Mouse (Mus musculus) leukemia stem cell, adult 10-12 weeks (primary cell): ENCODE data around the gene Olfr707. TPM values are rescaled to one million over a fixed set of nuclear protein-coding genes. Genes with fewer than 3 reads are reported as not detected.

Experiments
- polyA plus RNA-seq: library from polyadenylated mRNA; stranded (reverse); fragments of >175 nt; gene quantifications from 2 replicates; pipeline ENCODE4 v1.2.3, GENCODE M21; 2012; ENCODE audit warnings: low replicate concordance

Gene Olfr707
- not detected in 2 replicates for polyA plus RNA-seq

GRCm38 (mm10) chr7:106901141-106901540 is at the start of gene Olfr707:
Olfr707 (minus strand) TSS chr7:106901241.

DNA sequence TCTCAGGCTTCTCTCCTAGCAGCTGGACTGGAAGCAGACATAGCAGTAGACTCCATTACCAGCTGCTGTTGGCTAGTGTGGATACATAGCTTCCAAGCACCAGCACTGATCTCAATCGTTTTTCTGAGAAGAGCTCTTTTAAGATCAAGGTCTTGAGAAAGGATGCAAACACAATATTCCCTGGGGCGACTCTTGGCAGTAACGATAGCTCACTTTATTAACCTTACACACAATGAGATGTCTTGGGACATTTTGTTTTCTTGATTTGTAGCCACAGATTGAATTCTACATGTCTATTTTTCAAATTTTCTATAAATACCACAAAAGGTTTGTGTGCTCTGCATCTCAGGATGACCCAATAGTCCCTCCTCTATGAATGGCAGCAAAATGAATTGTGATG is 47.2 kb upstream of the Olfr707 start, which contains the start of gene Olfr710:
Olfr710 (minus strand) TSS at position 101 of the 400 bp plus-strand sequence.

DNA sequence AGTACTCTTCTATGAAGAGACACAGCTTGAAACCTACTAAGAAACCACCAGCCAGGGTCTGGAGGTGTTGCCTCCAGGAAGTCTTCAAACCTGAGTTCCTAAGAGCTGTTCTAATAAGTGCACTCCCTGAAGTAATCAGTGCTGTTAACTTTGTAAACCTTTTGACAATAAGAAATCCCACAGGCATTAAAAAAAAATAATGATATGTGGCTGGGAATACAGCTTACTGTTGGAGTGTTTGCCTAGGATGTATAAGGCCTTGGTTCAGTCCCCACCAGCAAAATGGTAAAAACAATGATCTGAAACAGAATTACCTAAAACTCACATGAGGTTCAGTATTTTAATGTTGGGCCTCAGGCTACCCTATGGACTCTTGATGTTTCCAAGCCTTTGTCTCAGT is 31.1 kb upstream of the Olfr707 start, which contains the start of gene Olfr709-ps1:
Olfr709-ps1 (minus strand) TSS at position 101 of the 400 bp plus-strand sequence.

GRCm38 (mm10) chr7:106907676-106908075 is 6.6 kb upstream of the Olfr707 start, which contains the start of gene Olfr1532-ps1:
Olfr1532-ps1 (plus strand) TSS chr7:106908001.

GRCm38 (mm10) chr7:106888062-106888461 is 13.0 kb downstream of the Olfr707 start, which contains the start of gene Olfr706:
Olfr706 (minus strand) TSS chr7:106888162.

DNA sequence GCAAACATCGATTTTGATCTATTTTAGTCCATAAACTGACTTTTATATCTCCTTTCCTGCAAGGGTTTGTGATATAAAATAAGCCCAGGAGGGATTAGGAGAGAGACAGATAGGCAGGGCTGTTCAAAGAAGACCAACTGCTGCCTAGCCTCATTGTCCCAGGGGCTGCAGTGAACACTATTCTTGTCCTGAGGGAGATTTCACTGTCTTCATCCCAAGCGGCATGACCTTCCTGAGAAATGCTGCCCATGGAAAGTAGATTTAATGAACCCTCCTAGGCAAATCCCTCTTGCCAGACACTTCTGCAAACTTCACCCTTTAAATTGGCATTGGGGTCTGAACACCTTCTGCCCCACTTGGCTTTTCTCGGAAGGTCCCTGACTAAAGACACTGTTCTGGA is 24.2 kb downstream of the Olfr707 start, which contains the start of gene Olfr705:
Olfr705 (minus strand) TSS at position 101 of the 400 bp plus-strand sequence.

GRCm38 (mm10) chr7:106862885-106863284 is 38.2 kb downstream of the Olfr707 start, which contains the start of gene Olfr704:
Olfr704 (plus strand) TSS chr7:106863185.

GRCm38 (mm10) chr7:106843060-106843459 is 58.0 kb downstream of the Olfr707 start, which contains the start of gene Olfr703:
Olfr703 (plus strand) TSS chr7:106843360.

Other genes starting within 250 kb of the Olfr707 start
- not detected in 2 replicates for gene Olfr693, start 220.7 kb downstream of the Olfr707 start, polyA plus RNA-seq
- gene Olfr694, start 209.4 kb downstream of the Olfr707 start, polyA plus RNA-seq, result not detected in 2 replicates
- gene Olfr695, start 184.8 kb downstream of the Olfr707 start, polyA plus RNA-seq, result not detected in 2 replicates
- not detected in 2 replicates for gene Olfr697, start 158.8 kb downstream of the Olfr707 start, polyA plus RNA-seq
- gene Olfr698, start 145.8 kb downstream of the Olfr707 start, polyA plus RNA-seq, result not detected in 2 replicates
- gene Olfr699, start 108.0 kb downstream of the Olfr707 start, polyA plus RNA-seq, result 0.06 TPM in 1 of 2 replicates, not detected in the other
- not detected in 2 replicates for gene Olfr700, start 92.4 kb downstream of the Olfr707 start, polyA plus RNA-seq
- gene Olfr701, start 87.1 kb downstream of the Olfr707 start, polyA plus RNA-seq, result not detected in 2 replicates
- not detected in 2 replicates for gene Olfr702, start 67.3 kb downstream of the Olfr707 start, polyA plus RNA-seq
- gene Olfr703, start 57.9 kb downstream of the Olfr707 start, polyA plus RNA-seq, result not detected in 2 replicates
- not detected in 2 replicates for gene Olfr704, start 38.1 kb downstream of the Olfr707 start, polyA plus RNA-seq
- not detected in 2 replicates for gene Olfr705, start 24.4 kb downstream of the Olfr707 start, polyA plus RNA-seq
- not detected in 2 replicates for gene Olfr706, start 13.1 kb downstream of the Olfr707 start, polyA plus RNA-seq
- not detected in 2 replicates for gene Olfr1532-ps1, start 6.8 kb upstream of the Olfr707 start, polyA plus RNA-seq
- gene Olfr709-ps1, start 31.0 kb upstream of the Olfr707 start, polyA plus RNA-seq, result not detected in 2 replicates
- gene Olfr710, start 47.1 kb upstream of the Olfr707 start, polyA plus RNA-seq, result not detected in 2 replicates
- gene Olfr6, start 62.7 kb upstream of the Olfr707 start, polyA plus RNA-seq, result not detected in 2 replicates
- not detected in 2 replicates for gene Olfr711, start 74.2 kb upstream of the Olfr707 start, polyA plus RNA-seq
- gene Olfr2, start 104.8 kb upstream of the Olfr707 start, polyA plus RNA-seq, result not detected in 2 replicates
- not detected in 2 replicates for gene Olfr713, start 129.9 kb upstream of the Olfr707 start, polyA plus RNA-seq
- gene Olfr714, start 169.7 kb upstream of the Olfr707 start, polyA plus RNA-seq, result not detected in 2 replicates
- not detected in 2 replicates for gene Olfr17, start 192.0 kb upstream of the Olfr707 start, polyA plus RNA-seq
- not detected in 2 replicates for gene Olfr715b, start 209.1 kb upstream of the Olfr707 start, polyA plus RNA-seq
- not detected in 2 replicates for gene Olfr715, start 229.8 kb upstream of the Olfr707 start, polyA plus RNA-seq
- not detected in 2 replicates for gene Olfr716, start 237.1 kb upstream of the Olfr707 start, polyA plus RNA-seq